Mouse (Mus musculus): ENCODE results near the gene Abca3.
"Not testable (repeated sequence)": the region's sequence is repeated elsewhere in the genome, so short reads cannot be mapped to it uniquely, and the experiment has no call there.

The Abca3 gene

GRCm38 (mm10) chr17:24388711-24389110, 37.0 kb downstream of the Abca3 start:
- no peak for DNase-seq

- DNase-seq: peak; percentile 33 to 47
Measured at GRCm38 (mm10) chr17:24389865-24390264, 38.1 kb downstream of the Abca3 start.

GRCm38 (mm10) chr17:24391149-24391548, 39.4 kb downstream of the Abca3 start:
- DNase-seq: peak; percentile 46 to 48

GRCm38 (mm10) chr17:24393527-24393926, 41.8 kb downstream of the Abca3 start:
- no peak for DNase-seq

- DNase-seq: no peak
Measured at GRCm38 (mm10) chr17:24394456-24394855, 42.7 kb downstream of the Abca3 start.

GRCm38 (mm10) chr17:24402371-24402770, 50.6 kb downstream of the Abca3 start:
- DNase-seq: no peak

- no peak for DNase-seq
Measured at GRCm38 (mm10) chr17:24407116-24407803, 55.5 kb downstream of the Abca3 start.

- peak; percentile 62 to 63 for DNase-seq
Measured at GRCm38 (mm10) chr17:24413557-24414211, 61.9 kb downstream of the Abca3 start.

- peak; percentile 89 to 91 for DNase-seq
Measured at GRCm38 (mm10) chr17:24414230-24414976, 62.7 kb downstream of the Abca3 start, which contains the start of gene Rnps1. Gene Rnps1 (plus strand): TSS chr17:24414565.

GRCm38 (mm10) chr17:24415011-24415410, 63.3 kb downstream of the Abca3 start:
- DNase-seq: no peak

GRCm38 (mm10) chr17:24416051-24416652, 64.4 kb downstream of the Abca3 start:
- DNase-seq: no peak

GRCm38 (mm10) chr17:24423114-24423513, 71.4 kb downstream of the Abca3 start:
- no peak for DNase-seq

GRCm38 (mm10) chr17:24424489-24424888, 72.7 kb downstream of the Abca3 start:
- no peak for DNase-seq

- DNase-seq: not testable (repeated sequence)
Measured at GRCm38 (mm10) chr17:24425326-24425725, 73.6 kb downstream of the Abca3 start.

GRCm38 (mm10) chr17:24425905-24426304, 74.2 kb downstream of the Abca3 start:
- no peak for DNase-seq

GRCm38 (mm10) chr17:24426471-24427169, 74.9 kb downstream of the Abca3 start, which contains the start of gene Eci1:
Gene Eci1 (plus strand): TSS chr17:24426641.
- DNase-seq: peak; percentile 85 to 86

GRCm38 (mm10) chr17:24427170-24427557, 75.4 kb downstream of the Abca3 start:
- no peak for DNase-seq

- no peak for DNase-seq
Measured at GRCm38 (mm10) chr17:24429201-24429983, 77.6 kb downstream of the Abca3 start.

GRCm38 (mm10) chr17:24437016-24437415, 85.3 kb downstream of the Abca3 start:
- peak; percentile 63 to 65 for DNase-seq

- DNase-seq: no peak
Measured at GRCm38 (mm10) chr17:24440377-24440776, 88.6 kb downstream of the Abca3 start.

- no peak for DNase-seq
Measured at GRCm38 (mm10) chr17:24441148-24441547, 89.4 kb downstream of the Abca3 start.

GRCm38 (mm10) chr17:24442107-24442506, 90.4 kb downstream of the Abca3 start:
- no peak for DNase-seq
